Mouse (Mus musculus): ENCODE measurements at regions not wholly inside any gene's neighbourhood (a gene's known extent, or its start where the extent isn't known, plus 50 kb on each side); places are given as distances from the start of the nearest gene placed in this dataset.

- Histone ChIP-seq H3K27ac (ENCODE audit: low read depth) (no peak overlapping the region), H3K9ac (no peak overlapping the region), H3K36me3 (ENCODE audit: insufficient read depth) (no peaks in the 10 kb centered on the region), H3K27me3 (ENCODE audit: insufficient read depth, low read length) (no peaks in the 10 kb centered on the region), H3K4me3 (ENCODE audit: low read depth, low read length) (no peak overlapping the region), H3K9me3 (ENCODE audit: low read depth, low read length) (no peaks in the 10 kb centered on the region), H3K4me1 (ENCODE audit: insufficient read depth) (peaks cover 5% of the 10 kb centered on the region; the same call in 1 of the 2 replicates), H3K4me2 (no peak overlapping the region)
- ATAC-seq (ENCODE audit: insufficient read depth) (no peak), DNase-seq (no peak)
- 66% methylated on average over 3 of the region's 3 CpGs for WGBS
- no peak for TF ChIP-seq CTCF (IDR thresholded peaks at IDR 0.05; ENCODE audit: low read depth)
These were observed 385.0 kb upstream of the Mctp2 start for GRCm38 (mm10) chr7:72691396-72691795.

- TF ChIP-seq CTCF (IDR thresholded peaks at IDR 0.05; ENCODE audit: low read depth): no peak
- H3K4me2 ChIP-seq: no peak overlapping the region
- WGBS: 62% methylated on average over 9 of the region's 9 CpGs
- H3K36me3 ChIP-seq (ENCODE audit: insufficient read depth): no peaks in the 10 kb centered on the region
- no peak overlapping the region for H3K4me3 ChIP-seq (ENCODE audit: low read depth, low read length)
- H3K4me1 ChIP-seq (ENCODE audit: insufficient read depth): peaks cover 5% of the 10 kb centered on the region; the same call in 1 of the 2 replicates
- H3K27me3 ChIP-seq (ENCODE audit: insufficient read depth, low read length): no peaks in the 10 kb centered on the region
- DNase-seq (peak; percentile 17), ATAC-seq (ENCODE audit: insufficient read depth) (no peak)
- no peak overlapping the region for H3K9ac ChIP-seq
- H3K9me3 ChIP-seq (ENCODE audit: low read depth, low read length): no peaks in the 10 kb centered on the region
- H3K27ac ChIP-seq (ENCODE audit: low read depth): no peak overlapping the region
These were observed 385.5 kb upstream of the Mctp2 start for GRCm38 (mm10) chr7:72691859-72692258.

- Histone ChIP-seq H3K27ac (ENCODE audit: low read depth) (no peak overlapping the region), H3K4me2 (no peak overlapping the region), H3K9ac (no peak overlapping the region), H3K9me3 (ENCODE audit: low read depth, low read length) (no peaks in the 10 kb centered on the region), H3K4me3 (ENCODE audit: low read depth, low read length) (no peak overlapping the region), H3K27me3 (ENCODE audit: insufficient read depth, low read length) (no peaks in the 10 kb centered on the region), H3K36me3 (ENCODE audit: insufficient read depth) (no peaks in the 10 kb centered on the region), H3K4me1 (ENCODE audit: insufficient read depth) (no peaks in the 10 kb centered on the region)
- DNase-seq (peak; percentile 3), ATAC-seq (ENCODE audit: insufficient read depth) (no peak)
- TF ChIP-seq CTCF (IDR thresholded peaks at IDR 0.05; ENCODE audit: low read depth): no peak
- 77% methylated on average over 3 of the region's 3 CpGs for WGBS
These were observed 390.3 kb upstream of the Mctp2 start for GRCm38 (mm10) chr7:72696736-72697135.

- no peak overlapping the region for H3K4me2 ChIP-seq
- ATAC-seq (ENCODE audit: insufficient read depth) (no peak), DNase-seq (peak; percentile 35)
- WGBS: 55% methylated on average over 5 of the region's 5 CpGs
- no peaks in the 10 kb centered on the region for H3K4me1 ChIP-seq (ENCODE audit: insufficient read depth)
- H3K36me3 ChIP-seq (ENCODE audit: insufficient read depth): no peaks in the 10 kb centered on the region
- no peak overlapping the region for H3K27ac ChIP-seq (ENCODE audit: low read depth)
- no peak overlapping the region for H3K4me3 ChIP-seq (ENCODE audit: low read depth, low read length)
- no peaks in the 10 kb centered on the region for H3K27me3 ChIP-seq (ENCODE audit: insufficient read depth, low read length)
- no peak for TF ChIP-seq CTCF (IDR thresholded peaks at IDR 0.05; ENCODE audit: low read depth)
- no peak overlapping the region for H3K9ac ChIP-seq
- no peaks in the 10 kb centered on the region for H3K9me3 ChIP-seq (ENCODE audit: low read depth, low read length)
These were observed 397.4 kb upstream of the Mctp2 start for GRCm38 (mm10) chr7:72703652-72704341.

GRCm38 (mm10) chr7:72711193-72712131 is 405.1 kb upstream of the Mctp2 start:
- ATAC-seq (ENCODE audit: insufficient read depth): peak; percentile 87
- peak; percentile 71 for DNase-seq
- H3K9ac ChIP-seq: no peak overlapping the region
- no peaks in the 10 kb centered on the region for H3K27me3 ChIP-seq (ENCODE audit: insufficient read depth, low read length)
- peak overlapping the region; percentile 20; the same call in 1 of the 2 replicates for H3K27ac ChIP-seq (ENCODE audit: low read depth)
- H3K36me3 ChIP-seq (ENCODE audit: insufficient read depth): no peaks in the 10 kb centered on the region
- H3K4me2 ChIP-seq: no peak overlapping the region
- 35% methylated on average over 8 of the region's 8 CpGs for WGBS
- H3K9me3 ChIP-seq (ENCODE audit: low read depth, low read length): no peaks in the 10 kb centered on the region
- TF ChIP-seq CTCF (IDR thresholded peaks at IDR 0.05; ENCODE audit: low read depth): no peak
- H3K4me3 ChIP-seq (ENCODE audit: low read depth, low read length): no peak overlapping the region
- H3K4me1 ChIP-seq (ENCODE audit: insufficient read depth): no peaks in the 10 kb centered on the region

- Histone ChIP-seq H3K4me2 (no peak overlapping the region), H3K27me3 (ENCODE audit: insufficient read depth, low read length) (no peaks in the 10 kb centered on the region), H3K4me1 (ENCODE audit: insufficient read depth) (no peaks in the 10 kb centered on the region), H3K4me3 (ENCODE audit: low read depth, low read length) (no peak overlapping the region), H3K9ac (no peak overlapping the region), H3K36me3 (ENCODE audit: insufficient read depth) (no peaks in the 10 kb centered on the region), H3K27ac (ENCODE audit: low read depth) (no peak overlapping the region), H3K9me3 (ENCODE audit: low read depth, low read length) (no peaks in the 10 kb centered on the region)
- no peak for TF ChIP-seq CTCF (IDR thresholded peaks at IDR 0.05; ENCODE audit: low read depth)
- no peak for DNase-seq
- WGBS: 74% methylated on average over 5 of the region's 5 CpGs
- no peak for ATAC-seq (ENCODE audit: insufficient read depth)
These were observed 409.0 kb upstream of the Mctp2 start for GRCm38 (mm10) chr7:72715401-72715800.

- no peak for TF ChIP-seq CTCF (IDR thresholded peaks at IDR 0.05; ENCODE audit: low read depth)
- H3K4me1 ChIP-seq (ENCODE audit: insufficient read depth): no peaks in the 10 kb centered on the region
- no peak overlapping the region for H3K27ac ChIP-seq (ENCODE audit: low read depth)
- no peak overlapping the region for H3K4me3 ChIP-seq (ENCODE audit: low read depth, low read length)
- H3K36me3 ChIP-seq (ENCODE audit: insufficient read depth): no peaks in the 10 kb centered on the region
- H3K9me3 ChIP-seq (ENCODE audit: low read depth, low read length): no peaks in the 10 kb centered on the region
- no peaks in the 10 kb centered on the region for H3K27me3 ChIP-seq (ENCODE audit: insufficient read depth, low read length)
- WGBS: 74% methylated on average over 1 of the region's 1 CpGs
- no peak for ATAC-seq (ENCODE audit: insufficient read depth)
- DNase-seq: no peak
- H3K4me2 ChIP-seq: no peak overlapping the region
- no peak overlapping the region for H3K9ac ChIP-seq
These were observed 409.6 kb upstream of the Mctp2 start for GRCm38 (mm10) chr7:72716051-72716450.

Data from lung, embryonic 14.5 days (tissue).